Mouse (Mus musculus) myocyte (in vitro differentiated cells): ENCODE results near the gene Irf2. TPM values are rescaled to one million over a fixed set of nuclear protein-coding genes. Genes with fewer than 3 reads are reported as not detected.

Experiments used
- H3K27me3 ChIP-seq: one replicate; pipeline ENCODE4 v1.6.1; 2011; ENCODE audit not compliant: control insufficient read depth, insufficient read depth, insufficient read length
- H3K36me3 ChIP-seq: one replicate; pipeline ENCODE4 v1.6.1; 2011; ENCODE audit not compliant: control insufficient read depth, insufficient read depth
- H3K4me2 ChIP-seq: one replicate; pipeline ENCODE4 v1.6.1; 2011; ENCODE audit warnings: low read depth, control low read depth
- H3K4me3 ChIP-seq: one replicate; pipeline ENCODE4 v1.5.1; 2011; ENCODE audit warnings: mild to moderate bottlenecking, control low read depth, moderate library complexity
- H3K79me2 ChIP-seq: one replicate; pipeline ENCODE4 v1.6.1; 2011; ENCODE audit not compliant: control insufficient read depth, insufficient read depth
- H3ac ChIP-seq: one replicate; pipeline ENCODE4 v1.6.1; 2011; ENCODE audit not compliant: control insufficient read depth, insufficient read length
- CEBPB ChIP-seq: IDR thresholded peaks from 2 replicates; pipeline ENCODE4 v1.6.1; 2011; ENCODE audit warnings: mild to moderate bottlenecking, moderate library complexity; ENCODE audit not compliant: poor library complexity, insufficient read depth, severe bottlenecking
- E2F4 ChIP-seq: IDR thresholded peaks from one replicate; pipeline ENCODE4 v1.6.1; 2011; ENCODE audit warnings: mild to moderate bottlenecking, control low read depth, moderate library complexity; ENCODE audit not compliant: insufficient read depth
- MAX ChIP-seq: IDR thresholded peaks from one replicate; pipeline ENCODE4 v1.6.1; 2011; ENCODE audit warnings: low read depth, mild to moderate bottlenecking, control low read depth
- MYOD1 ChIP-seq, 3 experiments: IDR thresholded peaks; one replicate each; pipeline ENCODE4 v1.6.1; 2011; ENCODE audit warnings: control low read depth in 2 of 3, low read depth in 2 of 3, mild to moderate bottlenecking in 2 of 3, moderate library complexity in 1 of 3; ENCODE audit not compliant: insufficient read length in 2 of 3, control insufficient read depth in 1 of 3
- MYOG ChIP-seq, 3 experiments: IDR thresholded peaks; one replicate each; pipeline ENCODE4 v1.6.1; 2011; ENCODE audit warnings: control low read depth in 2 of 3, low read depth in 2 of 3, mild to moderate bottlenecking in 2 of 3; ENCODE audit not compliant: insufficient read length in 2 of 3, control insufficient read depth in 1 of 3, insufficient read depth in 1 of 3
- POLR2A ChIP-seq: IDR thresholded peaks from one replicate; pipeline ENCODE4 v1.6.1; 2011; ENCODE audit warnings: low read depth, mild to moderate bottlenecking, control low read depth, moderate library complexity; ENCODE audit not compliant: insufficient read length
- POLR2AphosphoS2 ChIP-seq: IDR thresholded peaks from one replicate; pipeline ENCODE4 v1.6.1; 2011; ENCODE audit warnings: low read depth, control low read depth; ENCODE audit not compliant: insufficient read length
- REST ChIP-seq: IDR thresholded peaks from one replicate; pipeline ENCODE4 v1.6.1; 2011; ENCODE audit warnings: mild to moderate bottlenecking, control low read depth, moderate library complexity; ENCODE audit not compliant: insufficient read depth, insufficient read length
- SRF ChIP-seq: IDR thresholded peaks from one replicate; pipeline ENCODE4 v1.6.1; 2011; ENCODE audit warnings: low read depth; ENCODE audit not compliant: control insufficient read depth, insufficient read length
- TCF12 ChIP-seq: IDR thresholded peaks from one replicate; pipeline ENCODE4 v1.6.1; 2011; ENCODE audit warnings: mild to moderate bottlenecking, control low read depth; ENCODE audit not compliant: poor library complexity, insufficient read depth, severe bottlenecking
- TCF3 ChIP-seq: IDR thresholded peaks from one replicate; pipeline ENCODE4 v1.6.1; 2011; ENCODE audit warnings: low read depth, control low read depth; ENCODE audit not compliant: insufficient read length
- USF1 ChIP-seq: IDR thresholded peaks from one replicate; pipeline ENCODE4 v1.6.1; 2011; ENCODE audit warnings: low read depth, mild to moderate bottlenecking, control low read depth, moderate library complexity
- polyA plus RNA-seq: library from polyadenylated mRNA; unstranded; fragments of >200 nt; fragmentation: generic; extraction: Trizol; gene quantifications from one replicate; pipeline ENCODE4 v1.2.1, GENCODE M21; 2012; ENCODE audit warnings: missing spikeins

Irf2 gene
- polyA plus RNA-seq, 1 experiment: 8.8 TPM

DNA sequence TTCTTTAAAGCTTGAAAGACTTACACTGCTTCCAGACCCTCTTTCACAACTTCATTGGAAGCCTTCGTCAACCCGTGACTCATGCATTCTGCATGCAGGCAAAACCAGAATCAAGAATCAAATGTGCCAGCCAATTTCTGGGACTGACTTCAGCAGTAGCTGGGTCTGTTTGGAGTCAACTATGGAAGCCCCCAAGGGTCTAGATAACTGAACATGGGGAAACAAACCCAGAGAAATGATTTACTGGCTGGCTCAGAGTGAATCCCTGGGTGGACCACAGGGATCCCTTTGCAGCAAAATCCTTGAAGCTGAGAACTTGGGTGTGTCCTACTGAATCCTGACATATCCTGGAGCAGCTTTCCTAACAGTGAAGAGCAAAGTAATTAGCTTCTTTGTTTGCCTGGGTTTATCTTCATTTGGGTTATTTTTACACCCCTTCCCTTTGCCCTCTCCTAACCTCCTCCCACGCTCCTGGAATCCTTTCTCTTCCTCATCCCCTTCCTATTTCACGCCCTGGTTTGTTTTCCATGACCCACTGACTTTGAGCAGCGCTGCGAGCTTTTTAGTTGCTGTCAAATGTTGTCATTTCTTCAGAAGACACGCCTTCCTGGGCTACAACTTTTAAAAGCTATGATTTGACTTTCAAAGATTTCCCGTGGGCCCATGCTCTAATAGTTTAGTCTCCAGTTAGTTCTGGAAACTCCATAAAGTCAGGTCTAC, 129.0 kb downstream of the Irf2 start:
- Histone ChIP-seq H3K79me2 (no peaks in the 10 kb centered on the region), H3ac (no peak overlapping the region), H3K27me3 (no peaks in the 10 kb centered on the region), H3K36me3 (no peaks in the 10 kb centered on the region), H3K4me3 (no peak overlapping the region), H3K4me2 (peak overlapping the region; percentile 91)
- TF ChIP-seq POLR2AphosphoS2: no peak
- TF ChIP-seq CEBPB: peak; percentile 96

DNA sequence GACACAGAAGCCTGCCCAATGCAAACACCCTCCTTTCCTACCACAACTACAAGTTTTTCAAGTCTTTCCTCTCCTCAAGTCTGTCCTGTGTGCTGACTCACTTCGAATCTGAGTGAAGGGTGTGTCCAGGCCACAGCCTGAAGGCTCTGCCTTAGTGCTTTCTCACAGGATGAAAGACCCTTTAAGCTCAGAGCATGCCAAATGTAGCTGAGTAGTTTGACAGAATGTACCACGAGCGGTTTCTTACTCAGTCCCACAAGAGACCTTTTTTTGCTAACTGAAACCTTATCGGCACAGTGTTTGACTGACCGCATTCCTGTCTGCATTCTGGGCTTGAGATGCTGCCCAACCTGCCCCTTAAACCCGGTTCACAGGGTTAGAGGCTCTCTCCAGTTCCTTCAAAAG, 130.0 kb downstream of the Irf2 start:
- Histone ChIP-seq H3K4me3 (no peak overlapping the region), H3K27me3 (no peaks in the 10 kb centered on the region), H3K79me2 (no peaks in the 10 kb centered on the region), H3K4me2 (peak overlapping the region; percentile 91), H3ac (no peak overlapping the region), H3K36me3 (no peaks in the 10 kb centered on the region)
- TF ChIP-seq SRF (no peak), MYOD1 (IDR thresholded peaks at IDR 0.05; ENCODE audit: control insufficient read depth in 1 of 3, insufficient read length in 2 of 3, low read depth in 2 of 3) (no peak), USF1 (no peak), REST (no peak), TCF12 (no peak), E2F4 (no peak)

GRCm38 (mm10) chr8:46871086-46871485, 131.6 kb downstream of the Irf2 start:
- Histone ChIP-seq H3K4me2 (no peak overlapping the region), H3K79me2 (no peaks in the 10 kb centered on the region), H3K36me3 (no peaks in the 10 kb centered on the region), H3K27me3 (no peaks in the 10 kb centered on the region), H3K4me3 (no peak overlapping the region), H3ac (no peak overlapping the region)
- TF ChIP-seq SRF (no peak), POLR2A (no peak), MYOG (IDR thresholded peaks at IDR 0.05; ENCODE audit: control insufficient read depth in 1 of 3, insufficient read depth in 1 of 3, insufficient read length in 2 of 3, low read depth in 2 of 3) (no peak), MYOD1 (IDR thresholded peaks at IDR 0.05; ENCODE audit: control insufficient read depth in 1 of 3, insufficient read length in 2 of 3, low read depth in 2 of 3) (no peak), E2F4 (no peak), POLR2AphosphoS2 (no peak), CEBPB (no peak), REST (no peak), MAX (no peak), TCF3 (no peak), TCF12 (no peak), USF1 (no peak)

GRCm38 (mm10) chr8:46875615-46876293, 136.2 kb downstream of the Irf2 start:
- TF ChIP-seq TCF12 (no peak), POLR2A (no peak), MYOG (IDR thresholded peaks at IDR 0.05; ENCODE audit: control insufficient read depth in 1 of 3, insufficient read depth in 1 of 3, insufficient read length in 2 of 3, low read depth in 2 of 3) (no peak), CEBPB (no peak), MAX (no peak), MYOD1 (IDR thresholded peaks at IDR 0.05; ENCODE audit: control insufficient read depth in 1 of 3, insufficient read length in 2 of 3, low read depth in 2 of 3) (no peak), TCF3 (no peak), E2F4 (no peak), USF1 (no peak), SRF (no peak), REST (no peak), POLR2AphosphoS2 (no peak)
- no peak overlapping the region for H3ac ChIP-seq
- no peaks in the 10 kb centered on the region for H3K27me3 ChIP-seq
- H3K79me2 ChIP-seq: no peaks in the 10 kb centered on the region
- no peaks in the 10 kb centered on the region for H3K36me3 ChIP-seq
- no peak overlapping the region for H3K4me3 ChIP-seq
- H3K4me2 ChIP-seq: no peak overlapping the region

- no peaks in the 10 kb centered on the region for H3K36me3 ChIP-seq
- H3K79me2 ChIP-seq: no peaks in the 10 kb centered on the region
- no peak overlapping the region for H3K4me2 ChIP-seq
- no peaks in the 10 kb centered on the region for H3K27me3 ChIP-seq
- no peak for TF ChIP-seq POLR2AphosphoS2
- no peak for TF ChIP-seq TCF12
- no peak for TF ChIP-seq MYOG (IDR thresholded peaks at IDR 0.05; ENCODE audit: control insufficient read depth in 1 of 3, insufficient read depth in 1 of 3, insufficient read length in 2 of 3, low read depth in 2 of 3)
- TF ChIP-seq E2F4: no peak
- TF ChIP-seq REST: no peak
- TF ChIP-seq CEBPB: no peak
- TF ChIP-seq MAX: no peak
- TF ChIP-seq SRF: no peak
- no peak for TF ChIP-seq TCF3
- no peak for TF ChIP-seq MYOD1 (IDR thresholded peaks at IDR 0.05; ENCODE audit: control insufficient read depth in 1 of 3, insufficient read length in 2 of 3, low read depth in 2 of 3)
- TF ChIP-seq POLR2A: no peak
- no peak for TF ChIP-seq USF1
- no peak overlapping the region for H3K4me3 ChIP-seq
- H3ac ChIP-seq: no peak overlapping the region
These were observed 141.8 kb downstream of the Irf2 start for GRCm38 (mm10) chr8:46881348-46881747.
